Mouse (Mus musculus) CH12.LX (cell line): ENCODE measurements around the gene Hist1h3f. TPM values are rescaled to one million over a fixed set of nuclear protein-coding genes. Genes with fewer than 3 reads are reported as not detected.
"Not testable (repeated sequence)": the region's sequence is repeated elsewhere in the genome, so short reads cannot be mapped to it uniquely, and the experiment has no call there.

Experiments used
- DNase-seq: peaks from one replicate; pipeline ENCODE4 v3.0.0-alpha.2; 2013; ENCODE audit errors: extremely low read depth
- H3K27ac ChIP-seq: 2 replicates; pipeline ENCODE4 v1.5.1; 2012; ENCODE audit warnings: low read depth, mild to moderate bottlenecking, control low read depth, moderate library complexity; ENCODE audit not compliant: insufficient read depth
- H3K27me3 ChIP-seq: replicated peaks from 2 replicates; pipeline ENCODE3; 2012; ENCODE audit warnings: inconsistent platforms
- H3K36me3 ChIP-seq, 2 experiments: replicated peaks in 1 of 2; 2 replicates each; pipeline versions ENCODE3 to v1.6.1; 2012; ENCODE audit warnings: inconsistent platforms in 1 of 2, low read length in 1 of 2, mild to moderate bottlenecking in 1 of 2, mixed read lengths in 1 of 2, moderate library complexity in 1 of 2; ENCODE audit not compliant: control insufficient read depth in 1 of 2, insufficient read depth in 1 of 2
- H3K4me1 ChIP-seq, 2 experiments: 2 replicates each; pipeline ENCODE4 v1.6.1; 2012; ENCODE audit warnings: inconsistent platforms in 1 of 2, moderate library complexity in 1 of 2; ENCODE audit not compliant: insufficient read depth in 2 of 2, control insufficient read depth in 1 of 2
- H3K4me2 ChIP-seq: 2 replicates; pipeline ENCODE4 v1.6.1; 2012; ENCODE audit warnings: low read depth, mild to moderate bottlenecking, control low read depth; ENCODE audit not compliant: poor library complexity, insufficient read depth, severe bottlenecking
- H3K4me3 ChIP-seq, 3 experiments: fragments of 150-350 bp in 1 of 3; sonication (generic) in 1 of 3; replicated peaks in 1 of 3; 2 replicates each; pipeline versions ENCODE3 to v1.5.1; 2011 to 2012; ENCODE audit warnings: low read depth in 2 of 3, low read length in 2 of 3, mild to moderate bottlenecking in 2 of 3, moderate library complexity in 2 of 3, control low read depth in 1 of 3, improper control_type of control experiment in 1 of 3, inconsistent platforms in 1 of 3, mixed read lengths in 1 of 3; ENCODE audit not compliant: poor library complexity in 1 of 3
- H3K79me2 ChIP-seq: replicated peaks from 2 replicates; pipeline ENCODE4 v1.6.1; 2012; ENCODE audit warnings: mild to moderate bottlenecking, moderate library complexity; ENCODE audit not compliant: control insufficient read depth, poor library complexity, insufficient read depth, severe bottlenecking; ENCODE audit errors: extremely low read depth
- H3K9ac ChIP-seq: 2 replicates; pipeline ENCODE4 v1.6.1; 2012; ENCODE audit warnings: low read depth, mild to moderate bottlenecking, control low read depth, moderate library complexity; ENCODE audit not compliant: insufficient read depth
- H3K9me3 ChIP-seq: replicated peaks from 2 replicates; pipeline ENCODE3; 2012; ENCODE audit warnings: low read length, inconsistent platforms, mixed read lengths
- BHLHE40 ChIP-seq: IDR thresholded peaks from 2 replicates; pipeline ENCODE4 v1.6.1; 2011; ENCODE audit warnings: mild to moderate bottlenecking, low read depth, low read length, improper control_type of control experiment
- CHD1 ChIP-seq: IDR thresholded peaks from 2 replicates; pipeline ENCODE4 v1.6.1; 2012; ENCODE audit warnings: low read depth, low read length, improper control_type of control experiment, inconsistent platforms
- CTCF ChIP-seq, 2 experiments: IDR thresholded peaks in 1 of 2; conservative IDR thresholded peaks in 1 of 2; 2 replicates each; pipeline ENCODE4 v1.5.1; 2011 to 2012; ENCODE audit warnings: low read depth in 2 of 2, low read length in 2 of 2, improper control_type of control experiment in 1 of 2, inconsistent platforms in 1 of 2, mild to moderate bottlenecking in 1 of 2, moderate library complexity in 1 of 2
- E2F4 ChIP-seq: IDR thresholded peaks from 2 replicates; pipeline ENCODE4 v1.6.1; 2011; ENCODE audit warnings: low read depth, low read length, improper control_type of control experiment; ENCODE audit not compliant: insufficient replicate concordance
- ELF1 ChIP-seq: IDR thresholded peaks from 2 replicates; pipeline ENCODE4 v1.6.1; 2014; ENCODE audit warnings: low read depth, mild to moderate bottlenecking, inconsistent platforms, low read length, improper control_type of control experiment
- HCFC1 ChIP-seq: IDR thresholded peaks from 2 replicates; pipeline ENCODE4 v1.6.1; 2012; ENCODE audit warnings: low read depth, mild to moderate bottlenecking, inconsistent platforms, low read length, improper control_type of control experiment
- IRF4 ChIP-seq: IDR thresholded peaks from 2 replicates; pipeline ENCODE4 v1.6.1; 2014; ENCODE audit warnings: low read depth, mild to moderate bottlenecking, inconsistent platforms, low read length, improper control_type of control experiment
- JUN ChIP-seq: IDR thresholded peaks from 2 replicates; pipeline ENCODE4 v1.6.1; 2011; ENCODE audit warnings: low read depth, mild to moderate bottlenecking, low read length, improper control_type of control experiment, moderate library complexity; ENCODE audit not compliant: insufficient read depth
- JUND ChIP-seq: conservative IDR thresholded peaks from 2 replicates; pipeline ENCODE4 v1.6.1; 2011; ENCODE audit warnings: low read depth, low read length, improper control_type of control experiment
- KAT2A ChIP-seq: IDR thresholded peaks from 2 replicates; pipeline ENCODE4 v1.6.1; 2012; ENCODE audit warnings: low read length, improper control_type of control experiment, inconsistent platforms; ENCODE audit not compliant: insufficient replicate concordance
- MAFK ChIP-seq: IDR thresholded peaks from 2 replicates; pipeline ENCODE4 v1.6.1; 2011; ENCODE audit warnings: low read length, improper control_type of control experiment; ENCODE audit not compliant: insufficient replicate concordance
- MAX ChIP-seq: IDR thresholded peaks from 2 replicates; pipeline ENCODE4 v1.6.1; 2011; ENCODE audit warnings: low read length, improper control_type of control experiment
- MEF2A ChIP-seq: IDR thresholded peaks from 2 replicates; pipeline ENCODE4 v1.6.1; 2014; ENCODE audit warnings: low read depth, mild to moderate bottlenecking, inconsistent platforms, low read length, improper control_type of control experiment, borderline replicate concordance
- MXI1 ChIP-seq: IDR thresholded peaks from 2 replicates; pipeline ENCODE4 v1.6.1; 2011; ENCODE audit warnings: mild to moderate bottlenecking, low read depth, low read length, improper control_type of control experiment
- MYC ChIP-seq: IDR thresholded peaks from 2 replicates; pipeline ENCODE4 v1.6.1; 2011; ENCODE audit warnings: low read depth, mild to moderate bottlenecking, improper control_type of control experiment, low read length
- NELFE ChIP-seq: IDR thresholded peaks from 2 replicates; pipeline ENCODE4 v1.6.1; 2011; ENCODE audit warnings: low read depth, low read length, improper control_type of control experiment
- NRF1 ChIP-seq: IDR thresholded peaks from 2 replicates; pipeline ENCODE4 v1.6.1; 2014; ENCODE audit warnings: low read depth, mild to moderate bottlenecking, inconsistent platforms, low read length, improper control_type of control experiment, moderate library complexity
- POLR2A ChIP-seq: IDR thresholded peaks from 2 replicates; pipeline ENCODE4 v1.6.1; 2011; ENCODE audit warnings: low read depth, mild to moderate bottlenecking, improper control_type of control experiment, low read length
- POLR2AphosphoS2 ChIP-seq: IDR thresholded peaks from 2 replicates; pipeline ENCODE4 v1.6.1; 2011; ENCODE audit warnings: low read depth, low read length, improper control_type of control experiment
- RAD21 ChIP-seq: IDR thresholded peaks from 2 replicates; pipeline ENCODE4 v1.6.1; 2011; ENCODE audit warnings: low read depth, mild to moderate bottlenecking, low read length, improper control_type of control experiment, moderate library complexity
- SMC3 ChIP-seq: IDR thresholded peaks from 2 replicates; pipeline ENCODE4 v1.6.1; 2011; ENCODE audit warnings: low read depth, low read length, improper control_type of control experiment
- UBTF ChIP-seq: IDR thresholded peaks from 2 replicates; pipeline ENCODE4 v1.6.1; 2012; ENCODE audit warnings: low read depth, mild to moderate bottlenecking, inconsistent platforms, low read length, improper control_type of control experiment, moderate library complexity
- USF2 ChIP-seq: conservative IDR thresholded peaks from 2 replicates; pipeline ENCODE4 v1.6.1; 2011; ENCODE audit warnings: low read depth, low read length, improper control_type of control experiment
- ZMIZ1 ChIP-seq: IDR thresholded peaks from 2 replicates; pipeline ENCODE4 v1.6.1; 2012; ENCODE audit warnings: low read depth, mild to moderate bottlenecking, inconsistent platforms, low read length, improper control_type of control experiment
- ZNF384 ChIP-seq: IDR thresholded peaks from 2 replicates; pipeline ENCODE4 v1.6.1; 2012; ENCODE audit warnings: low read depth, low read length, improper control_type of control experiment, inconsistent platforms
- dilution Hi-C: fragments of 300-500 bp; cut with MboI; formaldehyde crosslinking; loops from 2 replicates; pipeline ENCODE4 v1.14.3; 2020; ENCODE audit warnings: low sequenced_read_pairs; ENCODE audit not compliant: extremely low pct_unique_long_range_greater_than_20kb, extremely low pct_ligation_motif_present
- in situ Hi-C: fragments of 300-500 bp; cut with MboI; formaldehyde crosslinking; loops from 3 replicates; pipeline ENCODE4 v1.14.3; 2019; ENCODE audit warnings: low sequenced_read_pairs, low pct_ligation_motif_present, low pct_unique_long_range_greater_than_20kb, mixed read lengths
- polyA plus RNA-seq: library from polyadenylated mRNA; unstranded; fragments of >175 nt; gene quantifications from 2 replicates; pipeline ENCODE4 v1.2.1, GENCODE M21; 2012; ENCODE audit warnings: low read depth; ENCODE audit not compliant: insufficient read length
- total RNA-seq, 2 experiments: library from RNA; depleted of rRNA; stranded (reverse); fragments of 300-350 nt in 1 of 2; fragments of >200 nt in 1 of 2; gene quantifications; 2 replicates each; pipeline ENCODE4 v1.2.3; 2012 to 2014

Hist1h3f gene
- total and polyA plus RNA-seq, 3 experiments, result 0.30 to 553 (median 8.0) TPM

- Histone ChIP-seq H3K4me3 (peak overlapping the region in 2 of 3 experiments; percentile 39 to 64), H3K9ac (peak overlapping the region; percentile 69; the same call in 1 of the 2 replicates), H3K4me2 (peak overlapping the region; percentile 67), H3K27ac (peak overlapping the region; percentile 90), H3K4me1 (peaks cover 0 to 13% of the 10 kb centered on the region in 2 experiments; a peak in 2 of 4 replicates)
- dilution Hi-C loops, in situ Hi-C loops, H3K36me3 ChIP-seq, H3K79me2 ChIP-seq, H3K27me3 ChIP-seq, H3K9me3 ChIP-seq, DNase-seq: not testable (repeated sequence)
- peak; percentile 11; the same call in 1 of the 2 replicates for TF ChIP-seq POLR2AphosphoS2
- TF ChIP-seq IRF4, result 0 out of 2 replicates have a peak, but pooled peaks have one; percentile 3
- TF ChIP-seq POLR2A, result peak; percentile 72; the same call in 1 of the 2 replicates
- 0 out of 2 replicates have a peak, but pooled peaks have one; percentile 22 for TF ChIP-seq UBTF
Measured at GRCm38 (mm10) chr13:23544787-23545120, 902 bp downstream of the Hist1h3f start.

GRCm38 (mm10) chr13:23546694-23547093 is 2.8 kb downstream of the Hist1h3f start:
- no peaks in the 10 kb centered on the region for H3K9me3 ChIP-seq
- H3K4me2 ChIP-seq, result no peak overlapping the region
- TF ChIP-seq NELFE (no peak), CTCF (conservative IDR thresholded peaks at IDR 0.05 in 1 of 2, IDR thresholded peaks at IDR 0.05 in 1 of 2; ENCODE audit: low read depth in 2 of 2, low read length in 2 of 2) (no peak), ZMIZ1 (no peak)
- H3K27ac ChIP-seq, result no peak overlapping the region
- no peak for DNase-seq
- in situ Hi-C loops, result no loop called here
- no peak overlapping the region for H3K9ac ChIP-seq
- no peaks in the 10 kb centered on the region for H3K36me3 ChIP-seq
- no peaks in the 10 kb centered on the region for H3K79me2 ChIP-seq
- no peaks in the 10 kb centered on the region for H3K27me3 ChIP-seq
- H3K4me3 ChIP-seq, result no peak overlapping the region
- dilution Hi-C loops, result no loop called here
- peaks cover 0 to 6% of the 10 kb centered on the region in 2 experiments; a peak in 1 of 4 replicates for H3K4me1 ChIP-seq

GRCm38 (mm10) chr13:23550761-23551145 is 6.9 kb downstream of the Hist1h3f start:
- in situ Hi-C loops (loop anchor here (25.0 kb wide), 1 partner anchor 1813 kb away; the partner anchor contains the start of gene Hist1h4j), dilution Hi-C loops (no loop called here)
- Histone ChIP-seq H3K36me3 (no peaks in the 10 kb centered on the region), H3K9me3 (no peaks in the 10 kb centered on the region), H3K27me3 (no peaks in the 10 kb centered on the region), H3K4me3 (peak overlapping the region; percentile 29 to 55 (median 30)), H3K4me1 (peaks cover 4 to 21% of the 10 kb centered on the region in 2 experiments; a peak in 3 of 4 replicates), H3K79me2 (no peaks in the 10 kb centered on the region), H3K27ac (peak overlapping the region; percentile 98), H3K9ac (peak overlapping the region; percentile 91), H3K4me2 (peak overlapping the region; percentile 84)
- DNase-seq, result peak; percentile 67
- TF ChIP-seq POLR2A (peak; percentile 80; the same call in 1 of the 2 replicates), POLR2AphosphoS2 (peak; percentile 100), MXI1 (no peak), BHLHE40 (no peak; the same call in 1 of the 2 replicates), NRF1 (no peak), MAFK (no peak), MYC (peak; percentile 19; the same call in 1 of the 2 replicates), KAT2A (no peak), MAX (no peak), UBTF (no peak), HCFC1 (peak; percentile 38; the same call in 1 of the 2 replicates), E2F4 (no peak), USF2 (no peak), CHD1 (peak; percentile 90; the same call in 1 of the 2 replicates), JUN (no peak), ZMIZ1 (no peak; the same call in 1 of the 2 replicates), ELF1 (no peak), SMC3 (peak; percentile 26; the same call in 1 of the 2 replicates), MEF2A (no peak), JUND (no peak), ZNF384 (no peak), RAD21 (no peak)
